Mouse (Mus musculus): ENCODE measurements at regions not wholly inside any gene's neighbourhood (a gene's known extent, or its start where the extent isn't known, plus 50 kb on each side); places are given as distances from the start of the nearest gene placed in this dataset.

DNA sequence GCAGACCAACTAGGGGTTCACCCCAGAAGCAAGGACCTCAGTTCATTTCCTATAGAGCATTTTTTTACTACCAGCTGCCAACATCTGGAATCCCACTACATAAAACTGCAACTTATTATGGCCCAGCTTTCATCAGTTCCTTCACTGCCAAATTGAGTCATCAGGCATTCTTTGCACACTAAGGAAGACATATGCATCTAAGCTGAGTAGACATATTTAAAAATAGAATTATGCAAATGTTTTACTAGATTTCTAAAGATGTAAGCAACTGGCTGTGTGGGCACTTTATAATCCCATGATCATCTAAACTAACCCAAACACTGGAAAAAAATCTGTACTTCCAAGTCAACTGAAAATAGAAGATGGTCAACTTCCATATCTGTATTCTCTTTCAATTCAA lies 415.9 kb upstream of the Rarb start:
- TF ChIP-seq EP300 (IDR thresholded peaks at IDR 0.05; ENCODE audit: low read depth) (no peak), CTCF (IDR thresholded peaks at IDR 0.05; ENCODE audit: low read depth) (no peak)
- H3K27ac ChIP-seq (ENCODE audit: low read depth) = no peak overlapping the region
- H3K36me3 ChIP-seq (replicated peaks; ENCODE audit: control insufficient read depth, insufficient read depth, low read length) = no peaks in the 10 kb centered on the region
- H3K9ac ChIP-seq (replicated peaks; ENCODE audit: low read depth, low read length) = no peak overlapping the region
- H3K27me3 ChIP-seq (ENCODE audit: control insufficient read depth, insufficient read depth, low read length) = no peaks in the 10 kb centered on the region
- H3K9me3 ChIP-seq (replicated peaks; ENCODE audit: control insufficient read depth, low read length) = no peaks in the 10 kb centered on the region
- no peak overlapping the region for H3K4me3 ChIP-seq (ENCODE audit: low read depth, low read length)
- H3K4me2 ChIP-seq (ENCODE audit: low read depth, low read length) = no peak overlapping the region
- no peak for ATAC-seq (ENCODE audit: insufficient read depth, low read depth)
- DNase-seq (ENCODE audit: low spot score) = no peak
- H3K4me1 ChIP-seq (ENCODE audit: control insufficient read depth, insufficient read depth) = no peaks in the 10 kb centered on the region

DNA sequence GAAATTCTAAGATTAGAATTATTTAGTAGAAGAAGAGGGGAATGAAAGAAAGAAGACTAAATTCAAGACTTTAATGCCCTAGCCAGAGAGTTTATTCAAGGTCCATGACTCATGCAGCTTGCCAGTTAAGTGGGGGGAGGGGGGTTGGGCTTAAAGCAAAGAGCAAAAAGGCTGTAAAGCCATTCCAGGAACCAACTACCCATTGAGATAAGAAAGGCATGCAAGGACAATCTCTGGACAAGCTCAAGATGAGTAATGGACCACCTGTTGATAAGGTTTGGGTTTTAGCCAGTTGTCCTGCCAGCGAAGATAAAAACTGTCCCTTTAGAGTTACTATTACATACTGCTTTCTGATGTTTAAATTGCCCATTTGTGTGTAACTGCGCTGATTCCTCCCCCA lies 392.5 kb upstream of the Rarb start:
- no peaks in the 10 kb centered on the region for H3K4me1 ChIP-seq (ENCODE audit: control insufficient read depth, insufficient read depth)
- no peak overlapping the region for H3K4me3 ChIP-seq (ENCODE audit: low read depth, low read length)
- 0 out of 2 replicates have a peak, but pooled peaks have one; percentile 54 for TF ChIP-seq EP300 (IDR thresholded peaks at IDR 0.05; ENCODE audit: low read depth)
- TF ChIP-seq CTCF (IDR thresholded peaks at IDR 0.05; ENCODE audit: low read depth) = no peak
- no peak overlapping the region for H3K9ac ChIP-seq (replicated peaks; ENCODE audit: low read depth, low read length)
- ATAC-seq (ENCODE audit: insufficient read depth, low read depth) (peak; percentile 78), DNase-seq (ENCODE audit: low spot score) (peak; percentile 14)
- no peaks in the 10 kb centered on the region for H3K27me3 ChIP-seq (ENCODE audit: control insufficient read depth, insufficient read depth, low read length)
- no peaks in the 10 kb centered on the region for H3K36me3 ChIP-seq (replicated peaks; ENCODE audit: control insufficient read depth, insufficient read depth, low read length)
- 51% methylated on average over 2 of the region's 2 CpGs for WGBS
- no peak overlapping the region for H3K4me2 ChIP-seq (ENCODE audit: low read depth, low read length)
- H3K27ac ChIP-seq (ENCODE audit: low read depth) = no peak overlapping the region
- H3K9me3 ChIP-seq (replicated peaks; ENCODE audit: control insufficient read depth, low read length) = no peaks in the 10 kb centered on the region

DNA sequence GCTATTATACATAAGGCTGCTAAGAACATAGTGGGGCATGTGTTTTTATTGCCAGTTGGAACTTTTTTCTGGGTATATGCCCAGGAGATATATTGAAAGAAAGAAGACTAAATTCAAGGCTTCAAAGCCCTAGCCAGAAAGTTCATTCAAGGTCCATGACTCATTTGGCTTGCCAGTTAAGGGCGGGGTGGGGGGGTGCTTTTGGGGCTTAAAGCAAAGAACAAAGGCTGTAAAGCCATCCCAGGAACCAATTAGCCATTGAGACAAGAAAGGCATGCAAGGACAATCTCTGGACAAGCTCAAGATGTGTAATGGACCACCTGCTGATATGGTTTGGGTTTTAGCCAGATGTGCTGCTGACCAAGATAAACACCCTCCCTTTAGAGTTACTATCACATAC lies 386.7 kb upstream of the Rarb start:
- ATAC-seq (ENCODE audit: insufficient read depth, low read depth) = 0 out of 2 replicates have a peak, but pooled peaks have one; percentile 27
- WGBS = 58% methylated on average over 1 of the region's 1 CpGs
- no peaks in the 10 kb centered on the region for H3K36me3 ChIP-seq (replicated peaks; ENCODE audit: control insufficient read depth, insufficient read depth, low read length)
- no peak overlapping the region for H3K4me3 ChIP-seq (ENCODE audit: low read depth, low read length)
- no peak for DNase-seq (ENCODE audit: low spot score)
- H3K9ac ChIP-seq (replicated peaks; ENCODE audit: low read depth, low read length) = no peak overlapping the region
- H3K27ac ChIP-seq (ENCODE audit: low read depth) = no peak overlapping the region
- H3K27me3 ChIP-seq (ENCODE audit: control insufficient read depth, insufficient read depth, low read length) = no peaks in the 10 kb centered on the region
- H3K4me1 ChIP-seq (ENCODE audit: control insufficient read depth, insufficient read depth) = no peaks in the 10 kb centered on the region
- H3K4me2 ChIP-seq (ENCODE audit: low read depth, low read length) = no peak overlapping the region
- TF ChIP-seq CTCF (IDR thresholded peaks at IDR 0.05; ENCODE audit: low read depth) = no peak
- TF ChIP-seq EP300 (IDR thresholded peaks at IDR 0.05; ENCODE audit: low read depth) = no peak
- H3K9me3 ChIP-seq (replicated peaks; ENCODE audit: control insufficient read depth, low read length) = 0 out of 2 replicates have a peak, but pooled peaks cover 6% of the 10 kb centered on the region

DNA sequence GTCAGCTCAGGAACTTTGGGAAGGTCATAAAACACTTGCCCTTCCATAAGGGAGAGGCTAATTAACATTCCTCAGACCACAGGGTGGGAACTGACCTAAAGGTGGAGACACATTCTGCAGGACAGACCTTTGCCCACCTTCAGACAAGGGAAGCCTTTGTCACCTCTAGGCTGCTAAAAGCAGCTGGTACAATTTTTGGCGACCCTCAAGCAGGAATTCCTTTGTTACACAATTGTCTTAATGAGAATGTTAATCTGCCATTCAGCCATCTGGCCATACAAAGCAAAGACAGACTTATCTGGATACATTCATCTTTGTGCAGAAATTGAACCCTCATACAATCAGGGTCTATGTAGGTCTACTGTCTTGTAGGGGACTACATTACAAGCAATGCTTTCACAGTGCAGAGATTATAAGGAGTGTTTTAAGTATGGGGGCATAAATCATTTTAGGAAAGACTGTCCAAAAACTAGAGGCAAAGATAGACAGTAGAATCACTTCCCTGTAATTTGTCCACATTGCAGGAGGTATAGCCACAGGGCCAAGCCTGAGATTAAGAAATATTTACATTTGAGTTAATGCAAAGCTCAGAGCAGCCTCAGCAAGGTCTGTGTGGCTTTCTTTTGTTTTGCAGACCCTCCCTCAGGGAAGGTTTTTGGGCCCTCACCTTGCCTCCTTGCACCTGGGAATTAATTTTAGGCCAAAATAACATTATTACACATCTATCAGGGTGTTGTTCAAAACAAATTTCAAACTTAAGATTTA lies 384.5 kb upstream of the Rarb start:
- TF ChIP-seq CTCF (IDR thresholded peaks at IDR 0.05; ENCODE audit: low read depth) = no peak
- no peak for TF ChIP-seq EP300 (IDR thresholded peaks at IDR 0.05; ENCODE audit: low read depth)
- DNase-seq (ENCODE audit: low spot score) = no peak
- Histone ChIP-seq H3K36me3 (replicated peaks; ENCODE audit: control insufficient read depth, insufficient read depth, low read length) (no peaks in the 10 kb centered on the region), H3K27ac (ENCODE audit: low read depth) (no peak overlapping the region), H3K27me3 (ENCODE audit: control insufficient read depth, insufficient read depth, low read length) (no peaks in the 10 kb centered on the region), H3K9me3 (replicated peaks; ENCODE audit: control insufficient read depth, low read length) (0 out of 2 replicates have a peak, but pooled peaks cover 6% of the 10 kb centered on the region), H3K4me1 (ENCODE audit: control insufficient read depth, insufficient read depth) (no peaks in the 10 kb centered on the region), H3K4me2 (ENCODE audit: low read depth, low read length) (no peak overlapping the region), H3K9ac (replicated peaks; ENCODE audit: low read depth, low read length) (no peak overlapping the region), H3K4me3 (ENCODE audit: low read depth, low read length) (no peak overlapping the region)
- 46% methylated on average over 1 of the region's 1 CpGs for WGBS
- no peak for ATAC-seq (ENCODE audit: insufficient read depth, low read depth)

DNA sequence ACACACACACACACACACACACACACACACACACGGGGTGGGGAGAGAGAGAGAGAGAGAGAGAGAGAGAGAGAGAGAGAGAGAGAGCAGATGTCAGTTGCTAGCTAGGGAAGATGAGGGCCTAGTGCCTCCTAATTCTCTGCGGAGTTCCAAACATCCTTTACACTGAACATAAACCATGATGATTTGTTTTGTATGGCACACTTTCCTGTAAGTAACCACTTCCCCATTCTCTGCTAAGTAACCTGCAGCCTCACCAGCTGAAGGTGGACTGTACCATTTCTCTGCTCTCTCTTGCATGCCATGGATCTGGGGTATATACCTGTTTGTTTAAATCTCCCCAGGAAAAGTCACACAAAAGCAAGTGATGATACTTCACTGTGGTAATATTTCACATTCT lies 374.0 kb upstream of the Rarb start:
- WGBS = 68% methylated on average over 2 of the region's 2 CpGs
- H3K27ac ChIP-seq (ENCODE audit: low read depth) = no peak overlapping the region
- no peaks in the 10 kb centered on the region for H3K9me3 ChIP-seq (replicated peaks; ENCODE audit: control insufficient read depth, low read length)
- DNase-seq (ENCODE audit: low spot score) (no peak), ATAC-seq (ENCODE audit: insufficient read depth, low read depth) (no peak)
- no peaks in the 10 kb centered on the region for H3K36me3 ChIP-seq (replicated peaks; ENCODE audit: control insufficient read depth, insufficient read depth, low read length)
- no peak overlapping the region for H3K9ac ChIP-seq (replicated peaks; ENCODE audit: low read depth, low read length)
- no peaks in the 10 kb centered on the region for H3K4me1 ChIP-seq (ENCODE audit: control insufficient read depth, insufficient read depth)
- H3K4me2 ChIP-seq (ENCODE audit: low read depth, low read length) = no peak overlapping the region
- no peak overlapping the region for H3K4me3 ChIP-seq (ENCODE audit: low read depth, low read length)
- H3K27me3 ChIP-seq (ENCODE audit: control insufficient read depth, insufficient read depth, low read length) = no peaks in the 10 kb centered on the region
- TF ChIP-seq EP300 (IDR thresholded peaks at IDR 0.05; ENCODE audit: low read depth) = no peak
- no peak for TF ChIP-seq CTCF (IDR thresholded peaks at IDR 0.05; ENCODE audit: low read depth)

DNA sequence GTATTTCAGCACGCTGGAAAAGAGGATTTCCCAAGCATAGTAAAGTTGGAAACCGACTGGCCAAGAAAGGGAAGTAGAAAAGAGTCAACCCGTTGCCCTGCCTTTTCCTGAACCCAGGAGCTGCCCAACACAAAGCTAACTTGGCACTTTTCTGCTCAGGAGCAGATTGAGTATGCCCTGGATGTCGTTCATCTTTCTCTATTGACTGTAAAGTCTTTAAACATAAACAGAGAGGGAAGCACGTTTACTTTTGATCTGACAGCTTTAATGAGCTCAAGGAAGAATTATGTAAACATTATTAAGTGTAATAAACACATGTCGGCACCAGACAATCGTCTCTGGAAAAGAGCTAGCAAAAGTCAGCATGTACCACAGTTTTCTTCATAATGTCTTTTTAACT lies 354.3 kb upstream of the Rarb start:
- Histone ChIP-seq H3K9ac (replicated peaks; ENCODE audit: low read depth, low read length) (no peak overlapping the region), H3K4me2 (ENCODE audit: low read depth, low read length) (peak overlapping the region; percentile 73), H3K36me3 (replicated peaks; ENCODE audit: control insufficient read depth, insufficient read depth, low read length) (no peaks in the 10 kb centered on the region), H3K4me3 (ENCODE audit: low read depth, low read length) (peak overlapping the region; percentile 47), H3K27ac (ENCODE audit: low read depth) (no peak overlapping the region), H3K9me3 (replicated peaks; ENCODE audit: control insufficient read depth, low read length) (no peaks in the 10 kb centered on the region), H3K27me3 (ENCODE audit: control insufficient read depth, insufficient read depth, low read length) (peaks cover 14% of the 10 kb centered on the region), H3K4me1 (ENCODE audit: control insufficient read depth, insufficient read depth) (no peaks in the 10 kb centered on the region)
- 0 out of 2 replicates have a peak, but pooled peaks have one; percentile 8 for ATAC-seq (ENCODE audit: insufficient read depth, low read depth)
- DNase-seq (ENCODE audit: low spot score) = no peak
- WGBS = 36% methylated on average over 7 of the region's 7 CpGs
- TF ChIP-seq EP300 (IDR thresholded peaks at IDR 0.05; ENCODE audit: low read depth) (no peak), CTCF (IDR thresholded peaks at IDR 0.05; ENCODE audit: low read depth) (no peak)

All from heart, postnatal 0 days (tissue).